Mouse (Mus musculus) lung, postnatal 36 days (tissue): ENCODE results near the gene Hoxa4.

Experiments used
- DNase-seq: peaks from one replicate; pipeline ENCODE4 v3.0.0; 2022; ENCODE audit warnings: mixed read lengths

The Hoxa4 gene

GRCm38 (mm10) chr6:52228475-52229465 is 37.2 kb upstream of the Hoxa4 start:
- DNase-seq, result no peak

GRCm38 (mm10) chr6:52227470-52228222 is 36.1 kb upstream of the Hoxa4 start:
- no peak for DNase-seq

GRCm38 (mm10) chr6:52226569-52227257 is 35.2 kb upstream of the Hoxa4 start:
- DNase-seq, result no peak

GRCm38 (mm10) chr6:52225612-52226568 is 34.3 kb upstream of the Hoxa4 start:
- no peak for DNase-seq

GRCm38 (mm10) chr6:52224895-52225611 is 33.5 kb upstream of the Hoxa4 start:
- no peak for DNase-seq

GRCm38 (mm10) chr6:52223939-52224760 is 32.6 kb upstream of the Hoxa4 start:
- no peak for DNase-seq

- DNase-seq, result no peak
These were observed 31.2 kb upstream of the Hoxa4 start for GRCm38 (mm10) chr6:52222729-52223128.

GRCm38 (mm10) chr6:52221993-52222685 is 30.6 kb upstream of the Hoxa4 start:
- DNase-seq, result no peak

- peak; percentile 87 for DNase-seq
These were observed 29.9 kb upstream of the Hoxa4 start, which contains the start of gene Hoxa7 for GRCm38 (mm10) chr6:52221337-52221992. Gene Hoxa7 (minus strand): TSS chr6:52221854.

GRCm38 (mm10) chr6:52220865-52221310 is 29.3 kb upstream of the Hoxa4 start:
- DNase-seq, result no peak

GRCm38 (mm10) chr6:52220003-52220864 is 28.7 kb upstream of the Hoxa4 start:
- no peak for DNase-seq

GRCm38 (mm10) chr6:52219234-52219942 is 27.8 kb upstream of the Hoxa4 start:
- no peak for DNase-seq

- DNase-seq, result no peak
These were observed 27.2 kb upstream of the Hoxa4 start for GRCm38 (mm10) chr6:52218643-52219215.

- no peak for DNase-seq
These were observed 26.5 kb upstream of the Hoxa4 start for GRCm38 (mm10) chr6:52217895-52218642.

- DNase-seq, result peak; percentile 53
These were observed 25.9 kb upstream of the Hoxa4 start for GRCm38 (mm10) chr6:52217459-52217768.
